Mouse (Mus musculus): ENCODE data around the gene Rpl31.

The Rpl31 gene

DNA sequence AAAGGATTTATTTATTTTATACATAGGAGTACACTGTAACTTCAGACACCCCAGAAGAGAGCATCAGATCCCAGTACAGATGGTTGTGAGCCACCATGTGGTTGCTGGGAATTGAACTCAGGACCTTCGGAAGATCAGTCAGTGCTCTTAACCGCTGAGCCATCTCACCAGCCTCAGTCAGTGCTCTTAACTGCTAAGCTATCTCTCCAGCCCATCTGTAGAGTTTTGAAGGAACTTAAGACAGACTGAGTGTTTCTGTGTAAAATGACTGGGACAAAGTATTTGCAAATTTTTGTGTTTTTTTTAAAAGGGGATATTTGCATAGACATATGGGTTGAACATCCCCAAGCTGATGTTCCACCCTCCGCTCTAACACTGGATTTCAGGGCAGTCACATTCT lies 32.5 kb downstream of the Rpl31 start:
- DNase-seq (ENCODE audit: low spot score), result no peak

DNA sequence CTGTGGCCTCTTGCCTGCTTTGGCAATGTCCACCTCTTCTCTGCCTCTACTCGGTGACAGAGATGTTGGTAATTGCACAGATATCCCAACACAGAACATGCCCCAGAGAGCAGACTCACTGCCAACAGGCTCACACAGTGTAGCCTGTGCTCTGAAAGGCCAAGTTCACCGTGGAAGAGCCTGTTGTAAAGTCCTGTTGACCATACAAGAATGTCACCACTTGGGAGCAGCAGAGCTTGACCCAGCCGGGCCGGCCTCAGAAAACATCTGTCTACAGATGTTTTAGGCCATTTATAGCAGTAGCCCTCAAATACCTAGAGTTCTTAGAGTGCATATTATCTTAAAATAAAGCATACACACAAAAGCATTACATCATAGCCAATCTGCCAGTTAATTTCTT lies 39.5 kb downstream of the Rpl31 start:
- no peak for DNase-seq (ENCODE audit: low spot score)

DNA sequence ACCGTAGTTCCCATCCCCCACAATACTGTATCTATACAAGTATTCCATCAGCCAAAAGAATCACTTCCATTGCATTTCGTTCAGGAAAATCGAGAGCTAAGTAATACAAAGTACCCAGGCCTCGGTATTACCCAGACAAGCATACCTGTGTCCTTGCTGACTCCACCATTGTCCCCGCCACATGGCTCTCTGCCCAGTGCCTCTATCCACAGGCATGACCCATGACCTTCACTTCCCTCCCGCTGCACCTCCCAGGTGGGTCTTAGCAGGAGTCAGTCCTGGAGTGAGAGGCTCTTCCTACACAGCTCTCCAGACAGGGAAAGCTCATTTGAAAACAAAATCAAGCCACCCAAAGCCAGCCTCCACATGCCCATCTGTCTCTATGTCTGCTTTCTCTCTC lies 40.5 kb downstream of the Rpl31 start:
- no peak for DNase-seq (ENCODE audit: low spot score)

DNA sequence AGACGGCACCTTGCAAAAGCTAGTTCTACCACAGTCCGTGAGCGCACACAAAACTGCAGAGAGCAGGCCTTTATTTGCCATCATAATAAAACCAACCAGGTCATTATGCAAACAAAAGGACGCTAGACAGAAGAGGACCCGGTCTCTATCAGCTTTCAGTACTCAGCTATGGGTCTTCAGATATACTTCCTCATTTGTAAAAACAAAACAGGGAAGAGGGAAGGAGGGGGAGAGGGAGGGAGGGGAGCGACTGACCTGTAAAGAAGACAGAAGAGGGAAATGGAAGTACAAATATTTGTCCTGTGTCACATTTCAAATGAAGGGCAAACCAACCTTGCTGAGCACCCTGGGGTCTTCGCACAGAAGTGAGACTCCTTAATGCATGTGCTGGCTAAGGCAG lies 41.0 kb downstream of the Rpl31 start:
- DNase-seq (ENCODE audit: low spot score), result no peak

DNA sequence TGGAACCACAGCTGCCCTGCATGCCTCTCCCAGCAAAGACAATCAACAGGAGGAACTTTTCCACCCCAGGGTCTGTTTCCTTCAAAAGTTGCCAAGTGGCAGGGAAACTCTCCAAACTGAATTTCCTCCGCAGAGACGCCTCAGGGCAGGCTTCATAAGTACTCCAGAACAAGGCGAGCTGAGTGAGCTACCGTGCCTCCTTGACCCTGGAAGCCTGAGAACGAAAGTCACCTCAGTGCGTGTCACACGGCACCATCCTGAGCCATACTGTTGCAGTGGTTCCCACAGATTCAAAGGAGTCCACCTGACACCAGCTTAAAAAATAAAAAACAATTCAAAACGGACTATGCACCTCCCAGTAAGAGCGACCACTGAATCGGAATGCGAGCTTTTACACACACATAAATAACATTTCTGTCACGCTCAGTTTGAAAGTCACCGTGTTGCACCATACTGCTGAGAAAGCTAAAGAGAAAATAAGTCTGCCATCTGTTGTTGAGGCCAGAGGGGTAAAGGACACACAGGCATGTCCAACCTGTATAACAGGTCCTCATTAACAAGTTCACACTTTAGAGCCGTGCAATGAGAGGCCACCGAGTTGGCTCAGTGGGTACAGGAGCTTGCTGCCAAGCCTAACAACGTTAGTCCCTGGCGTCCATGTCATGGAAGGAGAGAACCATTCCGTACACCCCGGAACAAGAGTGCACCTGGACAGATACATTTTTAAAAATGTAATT lies 42.6 kb downstream of the Rpl31 start:
- DNase-seq (ENCODE audit: low spot score), result peak; percentile 62

DNA sequence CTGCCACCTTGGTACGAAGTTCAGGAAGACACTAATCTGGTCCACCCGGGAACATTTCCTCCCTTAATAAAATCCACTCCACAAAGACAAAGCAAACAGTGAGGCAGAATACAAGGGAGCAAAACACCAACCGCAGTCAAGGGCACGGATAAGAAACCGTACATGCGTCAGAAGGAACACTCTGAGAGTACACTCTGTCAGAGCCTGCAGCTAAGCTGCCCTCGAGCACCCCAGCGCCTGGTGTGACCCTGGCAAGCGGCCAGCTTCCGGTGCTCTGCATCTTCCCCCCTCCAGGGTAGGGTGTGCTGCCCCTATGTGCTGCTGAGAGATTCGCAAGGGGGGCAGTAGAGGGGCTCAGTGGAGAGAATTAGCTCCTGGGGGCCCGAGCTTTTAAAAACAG lies 50.2 kb downstream of the Rpl31 start:
- peak; percentile 88 for DNase-seq (ENCODE audit: low spot score)

DNA sequence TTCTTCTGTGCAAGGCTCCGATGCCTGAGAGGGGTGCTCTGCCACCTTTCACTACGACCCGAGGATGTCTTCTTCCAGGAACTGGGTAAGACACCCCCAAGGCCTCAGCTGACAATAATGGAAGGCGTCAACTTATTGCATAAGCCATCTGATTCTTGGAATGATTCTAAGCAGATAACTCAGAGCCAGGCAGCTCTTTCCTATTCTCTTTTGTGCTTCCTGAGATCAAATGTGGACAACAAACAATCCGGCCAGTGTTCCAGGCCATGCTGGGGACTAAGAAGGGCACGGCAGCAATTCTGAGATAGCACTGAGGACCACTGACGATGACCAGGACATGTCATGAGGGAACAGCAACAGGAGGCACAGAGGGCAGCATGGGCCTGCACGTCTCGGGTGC lies 51.2 kb downstream of the Rpl31 start:
- peak; percentile 53 for DNase-seq (ENCODE audit: low spot score)

DNA sequence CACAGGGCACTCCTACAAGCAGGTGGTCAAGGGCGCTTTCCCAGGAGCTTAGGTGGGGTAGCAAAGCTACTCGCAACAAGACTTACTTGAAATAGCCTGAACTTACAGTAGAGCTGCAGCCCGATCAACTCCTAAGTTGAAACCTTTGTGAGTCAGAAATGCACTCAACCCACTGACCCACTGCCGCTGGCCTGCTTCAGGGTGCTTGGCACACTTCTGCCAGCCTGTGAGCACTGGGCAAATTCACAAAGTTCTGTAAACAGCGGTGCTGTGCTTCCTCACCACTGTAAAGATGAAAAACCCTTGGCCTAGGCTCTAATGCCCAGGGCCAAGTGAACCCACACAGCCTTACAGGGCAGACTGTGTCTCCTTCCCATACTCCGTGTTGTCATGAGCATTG lies 53.3 kb downstream of the Rpl31 start:
- no peak for DNase-seq (ENCODE audit: low spot score)
